In the genomic region with DNA sequence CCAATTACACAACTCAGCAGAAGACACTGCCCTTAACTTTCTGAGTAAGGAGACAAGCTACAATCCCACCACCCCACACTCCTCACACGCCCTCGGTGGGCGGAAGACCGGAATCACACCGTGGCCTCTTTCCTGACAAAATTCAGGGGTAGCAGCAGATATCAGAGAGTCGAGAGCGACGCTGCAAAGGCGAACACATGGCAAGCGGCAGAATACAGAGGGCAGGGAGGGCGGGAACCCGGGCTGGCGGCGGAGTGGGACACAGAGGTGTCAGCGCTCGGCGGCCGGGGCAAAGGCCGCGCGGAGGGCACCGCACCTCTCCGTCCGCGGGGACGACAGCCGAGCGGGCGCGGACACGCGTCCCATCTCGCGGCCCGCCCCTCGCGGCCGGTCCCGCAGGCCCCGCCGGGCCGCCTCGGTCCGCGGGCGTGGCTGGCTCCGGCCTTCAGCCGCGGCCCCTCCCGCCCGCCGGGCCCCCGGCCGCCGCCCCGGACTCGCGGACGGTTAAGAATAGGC, we compare ENCODE assay signal across 8 mouse cellular contexts. TPM values are rescaled to one million over a fixed set of nuclear protein-coding genes. Genes with fewer than 3 reads are reported as not detected.
DNase-seq lines count a peak whose midpoint lies in the region; ATAC-seq and TF ChIP-seq lines count a peak whose summit lies in the region.

No protein-coding gene starts in this region.

- TF ChIP-seq CTCF in gastrocnemius, adult 2 months (IDR thresholded peaks at IDR 0.05) = no peak
- no peak for TF ChIP-seq CTCF in lung, adult 2 months (IDR thresholded peaks at IDR 0.05; ENCODE audit: insufficient read depth, low read length)

- intact Hi-C loops in gastrocnemius, adult 2 months (cut with DNase I) = loop anchor here (2.0 kb wide), 1 partner anchor 98 kb away; no protein-coding TSS in a partner anchor

- H3K36me3 ChIP-seq in embryonic facial prominence, embryonic 11.5 days (replicated peaks; ENCODE audit: control insufficient read depth, insufficient read depth, low read depth, low read length) = no peaks in the 10 kb centered on the region
- no peaks in the 10 kb centered on the region for H3K36me3 ChIP-seq in hindbrain, embryonic 11.5 days (ENCODE audit: control insufficient read depth, insufficient read depth, low read length)
- H3K36me3 ChIP-seq in neural tube, embryonic 14.5 days (ENCODE audit: control insufficient read depth, insufficient read depth, low read length) = no peaks in the 10 kb centered on the region

- H3K4me1 ChIP-seq in embryonic facial prominence, embryonic 11.5 days (ENCODE audit: control insufficient read depth, insufficient read depth, low read length) = no peaks in the 10 kb centered on the region
- no peaks in the 10 kb centered on the region for H3K4me1 ChIP-seq in hindbrain, embryonic 11.5 days (replicated peaks; ENCODE audit: control insufficient read depth, insufficient read depth, low read length)
- H3K4me1 ChIP-seq in lung, adult 2 months (ENCODE audit: control insufficient read depth, insufficient read depth, low read length) = peaks cover 41% of the 10 kb centered on the region
- peaks cover 18% of the 10 kb centered on the region; the same call in 1 of the 2 replicates for H3K4me1 ChIP-seq in neural tube, embryonic 14.5 days (ENCODE audit: control insufficient read depth, insufficient read depth, low read length)

- H3K9ac ChIP-seq in embryonic facial prominence, embryonic 11.5 days (replicated peaks; ENCODE audit: low read length) = peak overlapping the region; percentile 80
- peak overlapping the region; percentile 86 for H3K9ac ChIP-seq in hindbrain, embryonic 11.5 days (ENCODE audit: low read depth, low read length)
- H3K9ac ChIP-seq in neural tube, embryonic 14.5 days (replicated peaks; ENCODE audit: low read depth, low read length) = peak overlapping the region; percentile 92

- ATAC-seq in embryonic facial prominence, embryonic 11.5 days (replicated peaks; ENCODE audit: insufficient number of reproducible peaks, low FRiP score, low TSS enrichment, low read depth) = peak; percentile 60
- ATAC-seq in hindbrain, embryonic 11.5 days (ENCODE audit: low FRiP score) = peak; percentile 80
- ATAC-seq in neural tube, embryonic 14.5 days (ENCODE audit: low read depth) = peak; percentile 79
- ATAC-seq in activated CD4-positive, CD25-positive, alpha-beta regulatory T cell, adult 4 months = no peak

- peak; percentile 21; the same call in 1 of the 2 replicates for TF ChIP-seq POLR2A in lung, adult 2 months (IDR thresholded peaks at IDR 0.05; ENCODE audit: borderline replicate concordance, extremely low read depth, low read depth, low read length)

- no peak for DNase-seq in gastrocnemius, adult 2 months
- no peak for DNase-seq in gastrocnemius, postnatal 25 days
- DNase-seq in CD8-positive naive resting alpha-beta T cell, adult 2 months (ENCODE audit: low read depth in 2 of 2, low spot score in 2 of 2) = peak; percentile 25 to 27
- peak; percentile 53 for DNase-seq in embryonic facial prominence, embryonic 11.5 days (ENCODE audit: low spot score)
- DNase-seq in hindbrain, embryonic 11.5 days (ENCODE audit: low spot score) = peak; percentile 67
- DNase-seq in lung, adult 2 months = peak; percentile 53

- peak overlapping the region; percentile 78 for H3K4me2 ChIP-seq in embryonic facial prominence, embryonic 11.5 days (ENCODE audit: low read depth, low read length)
- H3K4me2 ChIP-seq in hindbrain, embryonic 11.5 days (replicated peaks; ENCODE audit: low read depth, low read length) = peak overlapping the region; percentile 57
- peak overlapping the region; percentile 82 for H3K4me2 ChIP-seq in neural tube, embryonic 14.5 days (ENCODE audit: low read depth, low read length)

- peak overlapping the region; percentile 95 for H3K27ac ChIP-seq in gastrocnemius, adult 2 months
- peak overlapping the region; percentile 35; the same call in 1 of the 2 replicates for H3K27ac ChIP-seq in embryonic facial prominence, embryonic 11.5 days (replicated peaks; ENCODE audit: low read depth, low read length)
- H3K27ac ChIP-seq in hindbrain, embryonic 11.5 days (ENCODE audit: low read depth, low read length) = peak overlapping the region; percentile 82
- peak overlapping the region; percentile 82 for H3K27ac ChIP-seq in neural tube, embryonic 14.5 days (ENCODE audit: low read depth, low read length)

- H3K9me3 ChIP-seq in embryonic facial prominence, embryonic 11.5 days (replicated peaks; ENCODE audit: control insufficient read depth, low read length) = no peaks in the 10 kb centered on the region
- no peaks in the 10 kb centered on the region for H3K9me3 ChIP-seq in hindbrain, embryonic 11.5 days (ENCODE audit: control insufficient read depth, low read length)
- no peaks in the 10 kb centered on the region for H3K9me3 ChIP-seq in neural tube, embryonic 14.5 days (ENCODE audit: control insufficient read depth, low read length)

- H3K27me3 ChIP-seq in embryonic facial prominence, embryonic 11.5 days (ENCODE audit: control insufficient read depth, insufficient read depth, low read length) = no peaks in the 10 kb centered on the region
- H3K27me3 ChIP-seq in hindbrain, embryonic 11.5 days (ENCODE audit: control insufficient read depth, insufficient read depth, low read length) = no peaks in the 10 kb centered on the region
- H3K27me3 ChIP-seq in neural tube, embryonic 14.5 days (ENCODE audit: control insufficient read depth, insufficient read depth, low read length) = no peaks in the 10 kb centered on the region

- H3K4me3 ChIP-seq in gastrocnemius, adult 2 months = peak overlapping the region; percentile 90
- peak overlapping the region; percentile 86 for H3K4me3 ChIP-seq in embryonic facial prominence, embryonic 11.5 days (ENCODE audit: low read depth, low read length)
- peak overlapping the region; percentile 84 for H3K4me3 ChIP-seq in hindbrain, embryonic 11.5 days (ENCODE audit: low read depth, low read length)
- H3K4me3 ChIP-seq in lung, adult 2 months (replicated peaks; ENCODE audit: extremely low read depth, low read depth, low read length) = peak overlapping the region; percentile 100
- peak overlapping the region; percentile 80 for H3K4me3 ChIP-seq in neural tube, embryonic 14.5 days (ENCODE audit: low read depth, low read length)

- 0% methylated on average over 49 of the region's 59 CpGs for WGBS in embryonic facial prominence, embryonic 11.5 days
- WGBS in hindbrain, embryonic 11.5 days = under 1% methylated on average over 14 of the region's 59 CpGs
- under 1% methylated on average over 38 of the region's 59 CpGs for WGBS in lung, adult 2 months
- WGBS in neural tube, embryonic 14.5 days = 0% methylated on average over 32 of the region's 59 CpGs

RNA-seq across cellular contexts. Expression of gene Rap1a, which starts 0.4 kb away (rescaled TPM):
- total RNA-seq in gastrocnemius, adult 2 months (2021) = 100 to 1,000 TPM in 1 of 2 experiments, 10 to 100 TPM in 1; 86.7 to 101 TPM
- 10 to 100 TPM; 77.6 to 84.2 TPM for total RNA-seq in gastrocnemius, postnatal 25 days (2021)
- 68.2 and 88.7 TPM in 2 replicates for polyA plus RNA-seq in embryonic facial prominence, embryonic 11.5 days (2014; fragmentation: Nextera tagmentation; extraction: Ambion mirVana)
- polyA plus RNA-seq in hindbrain, embryonic 11.5 days (2014; fragmentation: Nextera tagmentation; extraction: Ambion mirVana) = 80.3 and 83.7 TPM in 2 replicates
- 8.2 and 18.1 TPM in 2 replicates for polyA plus RNA-seq in lung, adult 2 months (2012; rRNA removed)
- polyA plus RNA-seq in neural tube, embryonic 14.5 days (2014; fragmentation: Nextera tagmentation; extraction: Ambion mirVana) = 62.8 and 67.5 TPM in 2 replicates
- polyA plus RNA-seq in activated CD4-positive, CD25-positive, alpha-beta regulatory T cell, adult 4 months (2017; shearing (Covaris generic)) = 100 to 1,000 TPM; 168 to 210 TPM

Comparison
In these comparisons a context has a peak if more than half of its experiments do, and no peak if none do; other contexts are left out.
1. DNase-seq: peak in CD8-positive naive resting alpha-beta T cell, adult 2 months (2 of 2), embryonic facial prominence, embryonic 11.5 days (single experiment), hindbrain, embryonic 11.5 days (single experiment) and lung, adult 2 months (single experiment); none in gastrocnemius, adult 2 months (single experiment) and gastrocnemius, postnatal 25 days (single experiment).
2. H3K27ac ChIP-seq: peak in every context shown above with its lines; median percentile 95 in gastrocnemius, adult 2 months; 82 in hindbrain, embryonic 11.5 days; 82 in neural tube, embryonic 14.5 days; 35 in embryonic facial prominence, embryonic 11.5 days.
3. Peak in every context shown above with its lines, with median percentiles within 50 percentile points of each other: H3K4me3 ChIP-seq, H3K4me2 ChIP-seq and H3K9ac ChIP-seq.